Mouse (Mus musculus) forebrain, embryonic 11.5 days (tissue): ENCODE data around the gene Cdc20b. TPM values are rescaled to one million over a fixed set of nuclear protein-coding genes. Genes with fewer than 3 reads are reported as not detected.

Experiments used
- ATAC-seq: fragments of 200-750 bp; cut with Nextera tagmentation; replicated peaks from 2 replicates; pipeline ENCODE4 v1.8.0; 2017; ENCODE audit warnings: moderate TSS enrichment; ENCODE audit not compliant: low FRiP score
- DNase-seq: peaks from one replicate; pipeline ENCODE4 v3.0.0-alpha.2; 2017; ENCODE audit warnings: low spot score
- H3K27ac ChIP-seq: fragments of 300-500 bp; sonication (generic); 2 replicates; pipeline ENCODE4 v1.5.1; 2014; ENCODE audit warnings: low read depth, low read length
- H3K27me3 ChIP-seq: fragments of 300-500 bp; sonication (generic); 2 replicates; pipeline ENCODE4 v1.6.1; 2014; ENCODE audit warnings: mild to moderate bottlenecking, low read length, mixed read lengths; ENCODE audit not compliant: control insufficient read depth, insufficient read depth
- H3K36me3 ChIP-seq: fragments of 300-500 bp; sonication (generic); 2 replicates; pipeline ENCODE4 v1.6.1; 2014; ENCODE audit warnings: mild to moderate bottlenecking, low read length, moderate library complexity, mixed read lengths; ENCODE audit not compliant: control insufficient read depth, insufficient read depth
- H3K4me1 ChIP-seq: fragments of 300-500 bp; sonication (generic); replicated peaks from 2 replicates; pipeline ENCODE4 v1.6.1; 2014; ENCODE audit warnings: low read length, mixed read lengths; ENCODE audit not compliant: control insufficient read depth, insufficient read depth
- H3K4me2 ChIP-seq: fragments of 300-500 bp; sonication (generic); 2 replicates; pipeline ENCODE4 v1.6.1; 2014; ENCODE audit warnings: low read depth, mild to moderate bottlenecking, low read length, moderate library complexity, mixed read lengths; ENCODE audit not compliant: severe bottlenecking
- H3K4me3 ChIP-seq: fragments of 300-500 bp; sonication (generic); 2 replicates; pipeline ENCODE4 v1.5.1; 2014; ENCODE audit warnings: low read depth, low read length
- H3K9ac ChIP-seq: fragments of 300-500 bp; sonication (generic); 2 replicates; pipeline ENCODE4 v1.6.1; 2014; ENCODE audit warnings: low read length
- H3K9me3 ChIP-seq: fragments of 300-500 bp; sonication (generic); 2 replicates; pipeline ENCODE4 v1.6.1; 2016; ENCODE audit warnings: low read length, mixed read lengths; ENCODE audit not compliant: control insufficient read depth
- WGBS: fragments of 180-500 bp; shearing (Covaris S2); extraction: QIAGEN DNeasy Blood & Tissue Kit; methylation state at CpG from one replicate; pipeline ENCODE4 v1.1.7; 2014; 5-methylcytosine and 5-hydroxymethylcytosine counted together
- polyA plus RNA-seq: library from polyadenylated mRNA; unstranded; fragments of >200 nt; fragmentation: Nextera tagmentation; extraction: Ambion mirVana; gene quantifications from 2 replicates; pipeline ENCODE4 v1.2.1, GENCODE M21; 2014

Cdc20b gene
- polyA plus RNA-seq, 1 experiment from 2014 or later: 0.57 TPM

DNA sequence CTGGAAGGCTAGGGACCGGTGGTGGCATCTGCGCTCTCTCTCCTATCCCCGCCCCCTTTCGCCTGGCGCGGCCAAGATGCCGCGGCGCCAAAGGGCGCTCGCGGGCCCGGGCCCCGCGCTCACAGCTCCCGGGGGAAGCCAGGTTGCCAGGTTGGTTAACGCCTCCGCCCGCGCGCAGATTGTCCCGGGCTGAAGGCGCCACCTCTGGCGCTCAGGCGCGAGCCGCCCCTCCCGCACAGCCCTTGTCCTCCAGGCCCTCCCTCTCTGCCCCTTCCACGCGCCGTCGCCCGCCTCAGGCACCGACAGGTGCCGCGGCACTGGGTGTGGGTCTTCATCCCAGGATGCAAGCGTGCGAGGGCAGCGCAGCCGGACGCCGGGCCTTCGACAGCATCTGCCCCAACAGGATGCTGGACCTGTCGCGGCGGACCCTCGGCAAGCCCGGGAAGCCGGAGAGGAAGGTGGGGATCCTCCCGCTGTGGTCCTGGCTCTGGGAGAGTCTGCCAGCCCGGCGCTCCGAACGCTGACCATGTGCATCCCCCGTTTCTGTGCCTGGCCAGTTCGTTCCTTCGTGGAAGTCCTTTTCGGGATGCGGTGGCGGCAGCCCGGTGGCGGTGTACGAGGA lies 41.3 kb upstream of the Cdc20b start, which contains the start of gene Mcidas:
Mcidas (plus strand) TSS at position 315 of the 622 bp plus-strand sequence.
- peak; percentile 75 for DNase-seq
- H3K27ac ChIP-seq: no peak within 1 kb of the TSS

GRCm38 (mm10) chr13:112994191-112994590 lies 40.7 kb upstream of the Cdc20b start:
- 1% methylated on average over 25 of the region's 25 CpGs for WGBS

More for the DNA sequence above, 41.3 kb upstream of the Cdc20b start, which contains the start of gene Mcidas:
- peak; percentile 60 for ATAC-seq
- Histone ChIP-seq H3K27me3 (peaks cover 90% of the 10 kb centered on the region), H3K4me1 (peaks cover 12% of the 10 kb centered on the region), H3K36me3 (no peaks in the 10 kb centered on the region), H3K4me2 (peak within 1 kb of the TSS; percentile 84), H3K9ac (0 out of 2 replicates have a peak within 1 kb of the TSS, but pooled peaks have one; percentile 16), H3K9me3 (no peaks in the 10 kb centered on the region), H3K4me3 (peak within 1 kb of the TSS; percentile 36)
- under 1% methylated on average over 63 of the region's 63 CpGs for WGBS

GRCm38 (mm10) chr13:112996407-112996806 lies 38.5 kb upstream of the Cdc20b start:
- DNase-seq: no peak
- Histone ChIP-seq H3K36me3 (no peaks in the 10 kb centered on the region), H3K27ac (no peak overlapping the region), H3K4me3 (no peak overlapping the region), H3K4me2 (no peak overlapping the region), H3K9me3 (no peaks in the 10 kb centered on the region), H3K4me1 (peaks cover 9% of the 10 kb centered on the region), H3K9ac (no peak overlapping the region), H3K27me3 (peaks cover 82% of the 10 kb centered on the region)
- no peak for ATAC-seq
- 56% methylated on average over 4 of the region's 4 CpGs for WGBS

More at GRCm38 (mm10) chr13:112994191-112994590, 40.7 kb upstream of the Cdc20b start:
- Histone ChIP-seq H3K27me3 (peaks cover 90% of the 10 kb centered on the region), H3K4me3 (peak overlapping the region; percentile 36), H3K9ac (no peak overlapping the region), H3K27ac (no peak overlapping the region), H3K36me3 (no peaks in the 10 kb centered on the region), H3K4me2 (peak overlapping the region; percentile 84), H3K4me1 (peaks cover 9% of the 10 kb centered on the region), H3K9me3 (no peaks in the 10 kb centered on the region)
- ATAC-seq (peak; percentile 57), DNase-seq (peak; percentile 81)

DNA sequence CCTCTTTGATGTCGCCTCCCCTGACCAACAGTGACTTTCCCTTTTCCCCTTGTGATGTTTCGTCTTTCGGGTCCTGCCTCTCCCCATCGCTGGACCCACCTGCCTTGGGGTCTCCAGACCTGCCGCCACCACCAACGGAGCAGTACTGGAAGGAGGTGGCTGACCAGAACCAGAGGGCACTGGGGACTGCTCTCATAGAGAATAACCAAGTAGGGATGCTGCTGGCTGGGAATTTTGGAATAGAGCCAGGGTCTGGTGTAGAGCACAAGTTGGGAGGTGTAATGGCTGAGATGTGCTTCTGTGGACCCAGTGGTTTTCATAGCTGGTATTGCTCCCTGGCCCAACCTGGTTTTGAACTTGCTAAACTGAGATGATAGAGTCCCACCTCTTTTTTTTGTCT lies 37.5 kb upstream of the Cdc20b start:
- H3K27ac ChIP-seq: no peak overlapping the region
- 61% methylated on average over 6 of the region's 6 CpGs for WGBS
- peaks cover 9% of the 10 kb centered on the region for H3K4me1 ChIP-seq
- no peaks in the 10 kb centered on the region for H3K36me3 ChIP-seq
- no peak overlapping the region for H3K9ac ChIP-seq
- H3K4me3 ChIP-seq: no peak overlapping the region
- no peak overlapping the region for H3K4me2 ChIP-seq
- peaks cover 77% of the 10 kb centered on the region for H3K27me3 ChIP-seq
- ATAC-seq (no peak), DNase-seq (no peak)
- no peaks in the 10 kb centered on the region for H3K9me3 ChIP-seq

DNA sequence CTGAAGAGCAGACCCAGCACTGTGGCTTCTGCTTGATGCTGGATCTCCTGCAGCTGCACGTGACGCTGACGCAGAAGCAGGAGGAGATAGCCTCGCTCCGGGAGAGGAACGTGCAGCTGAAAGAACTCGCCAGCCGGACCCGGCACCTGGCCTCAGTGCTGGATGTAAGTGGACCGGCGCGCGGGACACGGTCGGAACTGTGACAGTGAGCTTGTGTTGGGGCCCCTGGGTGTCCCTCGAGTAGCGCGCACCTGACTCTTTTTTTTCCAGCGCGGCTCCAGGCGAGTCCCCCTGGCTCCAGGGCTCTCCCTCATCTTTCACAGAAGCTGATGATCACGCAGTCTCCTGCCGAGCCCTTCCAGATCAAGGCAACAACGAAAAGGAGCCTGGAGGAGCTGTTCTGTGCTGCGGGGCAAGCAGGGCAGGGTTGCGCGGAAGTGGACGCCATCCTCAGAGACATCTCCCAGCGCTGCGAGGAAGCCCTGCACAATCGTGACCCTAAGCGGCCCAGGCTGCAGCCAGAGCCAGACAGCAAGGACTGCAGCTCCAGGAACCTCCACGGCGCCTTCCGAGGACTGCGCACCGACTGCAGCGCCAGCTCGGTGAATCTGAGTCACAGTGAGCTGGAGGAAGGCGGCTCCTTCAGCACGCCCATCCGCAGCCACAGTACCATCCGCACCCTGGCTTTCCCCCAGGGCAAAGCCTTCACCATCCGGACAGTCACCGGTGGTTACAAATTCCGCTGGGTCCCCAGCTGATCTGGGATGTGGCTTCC lies 36.3 kb upstream of the Cdc20b start:
- ATAC-seq (peak; percentile 20; the same call in 1 of the 2 replicates), DNase-seq (peak; percentile 66)
- Histone ChIP-seq H3K9ac (peak overlapping the region; percentile 42), H3K4me2 (peak overlapping the region; percentile 63), H3K4me3 (peak overlapping the region; percentile 32), H3K9me3 (no peaks in the 10 kb centered on the region), H3K27ac (no peak overlapping the region), H3K27me3 (peaks cover 66% of the 10 kb centered on the region), H3K36me3 (no peaks in the 10 kb centered on the region), H3K4me1 (peaks cover 6% of the 10 kb centered on the region)
- under 1% methylated on average over 46 of the region's 46 CpGs for WGBS

DNA sequence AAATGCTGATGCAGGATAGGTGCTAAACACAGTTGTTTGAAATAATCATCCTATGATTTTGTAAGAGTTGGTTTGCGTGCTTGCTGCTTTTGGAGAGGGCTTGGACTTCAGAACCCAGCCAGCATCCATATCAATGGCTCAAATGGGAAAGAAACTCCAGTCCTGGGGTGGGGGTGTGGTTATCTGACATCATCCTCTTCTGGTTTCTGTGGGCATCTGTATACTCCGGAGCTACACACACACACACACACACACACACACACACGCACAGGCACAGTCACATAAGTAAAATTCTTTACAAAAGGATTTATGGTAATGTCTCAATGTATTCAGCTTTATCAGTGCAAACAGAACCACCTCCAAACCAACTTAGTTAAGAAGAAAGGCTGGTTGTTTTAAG lies 34.8 kb upstream of the Cdc20b start:
- no peak overlapping the region for H3K4me3 ChIP-seq
- no peaks in the 10 kb centered on the region for H3K36me3 ChIP-seq
- no peaks in the 10 kb centered on the region for H3K4me1 ChIP-seq
- H3K9ac ChIP-seq: no peak overlapping the region
- no peaks in the 10 kb centered on the region for H3K9me3 ChIP-seq
- ATAC-seq (no peak), DNase-seq (no peak)
- H3K27me3 ChIP-seq: peaks cover 51% of the 10 kb centered on the region
- no peak overlapping the region for H3K4me2 ChIP-seq
- no peak overlapping the region for H3K27ac ChIP-seq
- 77% methylated on average over 3 of the region's 3 CpGs for WGBS

DNA sequence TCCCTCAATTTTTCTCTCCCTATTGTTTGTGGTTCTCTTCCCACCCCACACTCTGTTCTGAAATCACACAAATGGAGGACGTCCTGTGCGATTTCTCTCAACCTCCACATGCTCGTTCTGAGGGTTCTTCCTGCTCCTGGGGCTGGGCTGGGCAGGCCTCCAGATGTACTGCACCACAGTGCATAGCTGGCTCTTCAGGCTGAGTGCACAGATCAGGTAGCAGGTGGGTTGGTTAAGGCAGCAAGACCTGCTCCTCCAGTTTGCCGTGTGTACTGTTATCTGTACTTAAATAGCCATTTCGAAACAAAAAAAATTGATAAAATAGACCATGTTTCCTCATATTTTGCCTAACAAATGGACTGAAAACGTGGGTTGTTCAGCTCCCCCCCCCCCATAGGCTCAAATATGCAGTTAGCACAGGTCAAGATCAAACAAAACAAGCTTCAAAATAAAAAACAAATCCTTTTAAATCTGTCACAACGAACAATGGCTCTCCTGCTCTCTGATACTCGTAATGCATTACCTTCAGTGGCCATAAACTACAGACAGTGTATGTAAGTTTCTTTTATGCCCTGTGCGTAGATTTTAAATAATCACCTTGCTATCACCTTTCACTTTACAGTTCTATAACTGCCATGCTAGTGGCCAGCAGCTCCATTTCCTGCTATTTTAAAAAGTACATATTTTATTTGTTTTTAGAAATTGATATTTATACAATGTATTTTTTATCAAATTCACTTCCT lies 34.2 kb upstream of the Cdc20b start:
- Histone ChIP-seq H3K27me3 (peaks cover 45% of the 10 kb centered on the region), H3K9me3 (no peaks in the 10 kb centered on the region), H3K4me2 (no peak overlapping the region), H3K4me3 (no peak overlapping the region), H3K27ac (no peak overlapping the region), H3K4me1 (no peaks in the 10 kb centered on the region), H3K36me3 (no peaks in the 10 kb centered on the region), H3K9ac (no peak overlapping the region)
- no peak for DNase-seq
- ATAC-seq: no peak
- 73% methylated on average over 9 of the region's 9 CpGs for WGBS

- Histone ChIP-seq H3K4me1 (no peaks in the 10 kb centered on the region), H3K4me2 (no peak overlapping the region)
- no peak for ATAC-seq
Observed at GRCm38 (mm10) chr13:113012683-113013082, 22.2 kb upstream of the Cdc20b start.

More at GRCm38 (mm10) chr13:113012683-113013082, 22.2 kb upstream of the Cdc20b start:
- Histone ChIP-seq H3K9me3 (no peaks in the 10 kb centered on the region), H3K36me3 (no peaks in the 10 kb centered on the region), H3K27me3 (no peaks in the 10 kb centered on the region), H3K27ac (no peak overlapping the region), H3K9ac (no peak overlapping the region), H3K4me3 (no peak overlapping the region)
- no peak for DNase-seq
- 86% methylated on average over 6 of the region's 6 CpGs for WGBS
